Mouse (Mus musculus): ENCODE results near the gene Mtif2. TPM values are rescaled to one million over a fixed set of nuclear protein-coding genes. Genes with fewer than 3 reads are reported as not detected.

The Mtif2 gene
- polyA plus RNA-seq (2017; shearing (Covaris generic)) = 63.5 TPM

DNA sequence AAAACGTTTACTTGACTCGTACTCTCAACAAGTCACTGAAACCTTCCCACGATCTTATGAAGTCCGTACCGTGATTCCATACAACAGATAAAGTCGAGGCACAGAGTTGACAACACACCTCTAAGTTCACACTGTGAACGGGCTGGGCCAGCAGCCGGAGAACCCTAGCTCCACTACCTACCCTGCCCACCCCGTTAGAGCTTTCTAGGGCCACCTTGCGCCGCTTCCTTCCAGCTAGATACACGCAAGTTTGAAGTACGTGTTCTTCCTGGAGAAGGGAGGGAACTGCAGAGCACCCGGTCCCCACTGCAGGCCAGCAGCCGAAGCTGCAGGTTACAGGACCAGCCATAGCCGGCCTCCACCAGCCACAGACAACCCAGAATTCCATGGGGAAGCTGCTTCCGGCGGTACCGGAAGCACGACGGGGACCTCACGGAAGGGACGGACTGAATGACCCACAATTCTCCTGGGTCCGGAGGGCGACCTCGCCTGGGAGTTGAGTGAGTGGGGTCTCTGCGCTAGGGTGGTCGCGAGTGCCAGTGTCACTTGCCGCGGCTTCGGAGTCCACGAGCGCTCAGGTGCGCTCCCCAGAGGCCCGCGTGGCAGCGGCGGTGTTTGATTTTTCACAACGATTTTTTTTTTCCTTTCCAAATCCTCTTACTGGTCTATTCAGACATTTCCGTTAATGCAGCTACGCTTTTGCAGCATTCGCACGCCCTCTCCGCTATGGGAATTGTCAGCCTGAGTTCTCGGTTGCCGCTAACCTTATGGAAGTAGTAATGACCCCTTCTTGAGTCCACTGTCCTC, at the start of gene Mtif2:
Gene Mtif2, plus strand, starts transcription at position 421 of the 807 bp plus-strand sequence.

DNA sequence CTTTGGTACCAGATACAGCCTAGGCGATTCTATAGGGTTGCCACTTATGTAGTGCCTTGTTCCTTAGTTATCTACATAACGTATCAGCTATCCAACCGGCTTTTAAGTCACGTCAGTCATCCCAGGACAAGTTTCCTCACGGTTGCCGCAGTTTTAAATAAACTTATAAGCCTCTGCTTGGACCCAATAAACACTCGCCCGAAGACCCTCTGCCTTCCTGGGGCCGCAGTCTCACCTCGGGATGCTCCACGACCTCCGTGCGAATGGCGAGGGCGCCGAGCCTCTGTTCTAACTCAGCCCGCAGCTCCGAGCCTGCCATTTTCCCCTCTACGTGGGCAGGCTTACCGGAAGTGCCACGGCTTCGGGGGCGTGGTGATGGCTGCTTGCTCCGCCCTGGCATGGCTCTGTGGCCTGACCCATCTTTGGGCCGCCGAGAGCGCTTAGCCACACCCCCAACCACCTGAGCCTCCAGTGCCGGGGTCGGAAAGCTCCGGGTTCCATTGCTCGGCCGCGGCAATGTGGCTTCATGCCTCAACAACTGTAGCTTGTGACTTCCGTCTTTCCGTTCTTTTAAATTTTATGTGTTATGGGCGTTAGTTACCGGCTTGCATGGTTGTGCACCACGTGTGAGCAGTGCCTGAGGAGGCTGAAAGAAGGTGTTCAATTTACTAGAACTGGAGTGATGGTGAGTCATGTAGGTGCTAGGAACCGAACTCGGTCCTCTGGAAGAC, 11.4 kb upstream of the Mtif2 start, which contains the start of gene Prorsd1:
Gene Prorsd1, minus strand, starts transcription at position 352 of the 731 bp plus-strand sequence.

DNA sequence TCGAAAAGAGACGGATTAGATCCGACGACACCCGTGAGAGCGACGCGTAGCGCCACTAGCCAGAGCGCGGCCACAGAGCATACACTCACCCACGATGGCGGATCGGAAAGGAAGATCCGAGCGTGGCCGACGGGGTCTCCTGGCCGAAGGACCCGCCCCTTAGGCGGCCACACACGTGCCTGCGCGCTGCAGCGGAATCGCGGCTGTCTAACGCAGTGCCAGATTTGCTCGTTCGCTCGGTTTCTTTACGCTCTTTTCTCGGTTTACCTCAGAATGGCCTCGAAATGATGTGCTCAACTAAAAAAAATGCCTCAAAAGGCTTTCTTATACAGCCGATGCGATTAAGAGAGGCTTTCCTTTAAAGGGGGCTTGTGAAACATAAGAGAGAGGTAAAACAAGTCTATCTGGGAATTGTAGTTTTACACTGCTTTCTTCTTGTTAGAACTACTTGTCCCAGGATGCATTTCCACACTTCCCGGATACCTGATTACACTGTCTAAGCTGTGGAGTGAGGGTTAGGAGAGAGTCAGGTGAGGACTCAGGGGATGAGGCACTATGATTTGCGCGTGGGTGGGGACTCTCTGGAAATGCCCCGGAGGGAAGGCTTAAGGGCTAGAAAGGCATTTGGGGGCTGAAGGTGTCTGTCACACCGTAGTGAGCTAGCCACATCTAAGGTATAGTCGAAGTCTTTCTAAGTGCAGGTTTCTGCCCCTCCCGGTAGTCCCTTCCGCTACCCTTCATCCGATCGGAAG, 21.7 kb downstream of the Mtif2 start, which contains the start of the genes Clhc1 and Rps27a:
Gene Clhc1, plus strand, starts transcription at position 199 of the 752 bp plus-strand sequence.
Gene Rps27a, minus strand, starts transcription at position 358 of the 752 bp plus-strand sequence.

Other genes with a start within 250 kb of the Mtif2 start
- gene Ccdc88a, start 152.8 kb upstream of the Mtif2 start, polyA plus RNA-seq (2017; shearing (Covaris generic)) = 0.48 TPM
- 43.3 TPM for gene Prorsd1, start 11.4 kb upstream of the Mtif2 start, polyA plus RNA-seq (2017; shearing (Covaris generic))
- gene Clhc1, start 21.5 kb downstream of the Mtif2 start, polyA plus RNA-seq (2017; shearing (Covaris generic)) = 1.5 TPM
- 539 TPM for gene Rps27a, start 21.7 kb downstream of the Mtif2 start, polyA plus RNA-seq (2017; shearing (Covaris generic))
- 8.8 TPM for gene Rtn4, start 166.5 kb downstream of the Mtif2 start, polyA plus RNA-seq (2017; shearing (Covaris generic))

Data from activated CD4-positive, CD25-positive, alpha-beta regulatory T cell, adult 9 weeks (primary cell).